Mouse (Mus musculus): ENCODE data around the gene Gpm6b.

DNA sequence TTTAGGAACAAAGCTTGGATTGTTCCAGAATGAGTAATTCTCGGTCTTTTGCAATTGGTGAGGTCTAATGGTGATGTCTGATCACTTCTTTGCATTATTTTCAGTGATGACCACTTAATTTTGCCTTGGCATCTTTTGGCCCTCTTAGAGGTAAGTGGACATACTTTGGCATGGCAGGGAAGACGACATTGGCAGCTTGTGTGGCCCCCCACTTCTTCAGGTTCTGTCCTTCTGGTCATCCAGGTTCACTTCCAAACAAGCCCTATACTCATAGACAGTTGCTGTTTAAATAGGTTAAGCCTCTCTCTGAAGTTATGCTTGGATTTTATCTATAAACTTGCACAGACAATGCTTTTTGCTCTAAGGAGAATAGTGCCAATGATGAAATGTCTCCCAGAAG is 120.2 kb downstream of the Gpm6b start:
- no peak for TF ChIP-seq GATA1 (IDR thresholded peaks at IDR 0.05; ENCODE audit: low read length)
- no peak for TF ChIP-seq TAL1 (IDR thresholded peaks at IDR 0.05; ENCODE audit: low read length)

Data from erythroblast, embryonic 14.5 days (primary cell).